Mouse (Mus musculus): ENCODE measurements around the gene Trpt1. TPM values are rescaled to one million over a fixed set of nuclear protein-coding genes. Genes with fewer than 3 reads are reported as not detected.
"Not testable (repeated sequence)": the region's sequence is repeated elsewhere in the genome, so short reads cannot be mapped to it uniquely, and the experiment has no call there.

The Trpt1 gene
- total RNA-seq, 2 experiments from 2014 or later: 23.0 to 25.5 TPM

- no peak for DNase-seq
- intact Hi-C loops (cut with DNase I): no loop called here
These were observed 5.2 kb upstream of the Trpt1 start for GRCm38 (mm10) chr19:6990712-6991111.

GRCm38 (mm10) chr19:6991166-6991565 is 4.8 kb upstream of the Trpt1 start:
- DNase-seq; intact Hi-C loops (cut with DNase I): not testable (repeated sequence)

- peak; percentile 92 for DNase-seq
These were observed 3.7 kb upstream of the Trpt1 start, which contains the start of gene Dnajc4 for GRCm38 (mm10) chr19:6992011-6992858. Gene Dnajc4, minus strand, starts transcription at chr19:6992572.

GRCm38 (mm10) chr19:6993011-6993770 is 2.7 kb upstream of the Trpt1 start:
- intact Hi-C loops (cut with DNase I): no loop called here
- no peak for DNase-seq

More at GRCm38 (mm10) chr19:6992011-6992858, 3.7 kb upstream of the Trpt1 start, which contains the start of gene Dnajc4:
- intact Hi-C loops (cut with DNase I): loop anchor here (1.0 kb wide), 1 partner anchor 12 kb away; the partner anchor contains the start of gene Fkbp2

- DNase-seq: no peak
These were observed 1.9 kb upstream of the Trpt1 start for GRCm38 (mm10) chr19:6994002-6994401.

GRCm38 (mm10) chr19:6994489-6994888 is 1.4 kb upstream of the Trpt1 start:
- no peak for DNase-seq
- intact Hi-C loops (cut with DNase I): no loop called here

More at GRCm38 (mm10) chr19:6994002-6994401, 1.9 kb upstream of the Trpt1 start:
- intact Hi-C loops (cut with DNase I): no loop called here

- intact Hi-C loops (cut with DNase I): loop anchor here (5.0 kb wide), 1 partner anchor 42 kb away; the partner anchor contains the start of gene Stip1
- no peak for DNase-seq
These were observed 508 bp upstream of the Trpt1 start for GRCm38 (mm10) chr19:6995255-6995991.

GRCm38 (mm10) chr19:6997721-6998290 is 1.9 kb downstream of the Trpt1 start:
- intact Hi-C loops (cut with DNase I): loop anchor here (5.0 kb wide), 1 partner anchor 39 kb away; the partner anchor contains the start of gene Stip1
- DNase-seq: no peak

GRCm38 (mm10) chr19:6999360-7000063 is 3.6 kb downstream of the Trpt1 start:
- intact Hi-C loops (cut with DNase I): loop anchor here (5.0 kb wide), 1 partner anchor 38 kb away; the partner anchor contains the start of gene Stip1
- no peak for DNase-seq

GRCm38 (mm10) chr19:7006892-7007593 is 11.1 kb downstream of the Trpt1 start:
- DNase-seq: no peak
- intact Hi-C loops (cut with DNase I): no loop called here

GRCm38 (mm10) chr19:7012426-7012825 is 16.5 kb downstream of the Trpt1 start:
- intact Hi-C loops (cut with DNase I): no loop called here
- no peak for DNase-seq

- no peak for DNase-seq
- intact Hi-C loops (cut with DNase I): no loop called here
These were observed 18.1 kb downstream of the Trpt1 start for GRCm38 (mm10) chr19:7013984-7014383.

- intact Hi-C loops (cut with DNase I): no loop called here
- DNase-seq: no peak
These were observed 18.7 kb downstream of the Trpt1 start for GRCm38 (mm10) chr19:7014481-7015135.

GRCm38 (mm10) chr19:7017541-7018457 is 21.9 kb downstream of the Trpt1 start:
- intact Hi-C loops (cut with DNase I): no loop called here

GRCm38 (mm10) chr19:7018546-7018945 is 22.6 kb downstream of the Trpt1 start:
- DNase-seq: no peak
- intact Hi-C loops (cut with DNase I): no loop called here

More at GRCm38 (mm10) chr19:7017541-7018457, 21.9 kb downstream of the Trpt1 start:
- DNase-seq: no peak

GRCm38 (mm10) chr19:7019191-7019590 is 23.3 kb downstream of the Trpt1 start, which contains the start of gene Fermt3:
Gene Fermt3, minus strand, starts transcription at chr19:7019469.
- peak; percentile 41 to 43 for DNase-seq
- intact Hi-C loops (cut with DNase I): no loop called here

GRCm38 (mm10) chr19:7020224-7020641 is 24.3 kb downstream of the Trpt1 start:
- peak; percentile 65 to 66 for DNase-seq
- intact Hi-C loops (cut with DNase I): loop anchor here (1.0 to 5.0 kb wide), 3 partner anchors 43 to 533 kb away; partner anchors contain the start of gene Plcb3

Data from heart, postnatal 36 days (tissue).